Comparison of ENCODE assay signal across 8 mouse cellular contexts in the genomic region with DNA sequence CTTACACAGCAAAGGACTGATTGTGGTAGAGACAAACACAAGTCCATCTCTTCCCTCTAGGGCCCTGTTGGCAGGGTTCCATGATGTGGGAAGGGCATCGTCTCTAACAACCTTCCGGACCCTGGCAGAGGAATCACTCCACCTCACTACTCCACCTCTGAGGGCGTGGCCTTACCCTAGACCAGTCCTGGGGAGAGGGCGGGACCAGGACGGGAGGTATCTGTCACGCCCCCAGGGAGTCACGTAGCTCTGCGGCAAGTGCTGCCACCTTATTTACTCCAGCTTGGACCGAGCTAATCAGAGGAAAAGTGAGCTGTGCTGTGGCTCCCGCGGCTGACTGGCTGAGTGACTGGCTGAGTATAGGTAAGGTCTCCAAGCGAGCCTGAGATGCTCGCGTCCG. TPM values are rescaled to one million over a fixed set of nuclear protein-coding genes. Genes with fewer than 3 reads are reported as not detected.
DNase-seq lines count a peak whose midpoint lies in the region; ATAC-seq and TF ChIP-seq lines count a peak whose summit lies in the region.

A gene (plus strand): TSS at position 109 of the 400 bp plus-strand sequence.

- H3K27me3 ChIP-seq in embryonic facial prominence, embryonic 13.5 days: no peaks in the 10 kb centered on the region
- no peaks in the 10 kb centered on the region for H3K27me3 ChIP-seq in heart, embryonic 10.5 days (ENCODE audit: insufficient read depth, poor library complexity, severe bottlenecking)
- no peaks in the 10 kb centered on the region for H3K27me3 ChIP-seq in kidney, embryonic 15.5 days
- H3K27me3 ChIP-seq in liver, adult 2 months (ENCODE audit: control insufficient read depth, insufficient read depth, low read length): no peaks in the 10 kb centered on the region
- H3K27me3 ChIP-seq in myocyte (ENCODE audit: control insufficient read depth, insufficient read depth, insufficient read length): no peaks in the 10 kb centered on the region
- no peaks in the 10 kb centered on the region for H3K27me3 ChIP-seq in stomach, embryonic 14.5 days (ENCODE audit: control insufficient read depth, insufficient read depth, low read length)

- peak within 1 kb of the TSS; percentile 65 for H3K27ac ChIP-seq in embryonic facial prominence, embryonic 13.5 days
- peak within 1 kb of the TSS; percentile 71 for H3K27ac ChIP-seq in heart, embryonic 10.5 days
- peak within 1 kb of the TSS; percentile 69 for H3K27ac ChIP-seq in kidney, embryonic 15.5 days
- H3K27ac ChIP-seq in liver, adult 2 months (replicated peaks; ENCODE audit: insufficient read depth, low read depth, low read length): peak within 1 kb of the TSS; percentile 46; the same call in 1 of the 2 replicates
- H3K27ac ChIP-seq in stomach, embryonic 14.5 days (ENCODE audit: low read length): peak within 1 kb of the TSS; percentile 63; the same call in 1 of the 2 replicates

- peak within 1 kb of the TSS; percentile 23 for H3K4me3 ChIP-seq in embryonic facial prominence, embryonic 13.5 days
- H3K4me3 ChIP-seq in heart, embryonic 10.5 days: peak within 1 kb of the TSS; percentile 44
- peak within 1 kb of the TSS; percentile 22 for H3K4me3 ChIP-seq in kidney, embryonic 15.5 days (replicated peaks)
- peak within 1 kb of the TSS; percentile 51 for H3K4me3 ChIP-seq in liver, adult 2 months (ENCODE audit: insufficient read depth, low read depth, low read length)
- H3K4me3 ChIP-seq in myocyte: no peak within 1 kb of the TSS
- peak within 1 kb of the TSS; percentile 5; the same call in 1 of the 2 replicates for H3K4me3 ChIP-seq in stomach, embryonic 14.5 days (ENCODE audit: low read depth, low read length)

- H3K4me1 ChIP-seq in embryonic facial prominence, embryonic 13.5 days: peaks cover 18% of the 10 kb centered on the region
- peaks cover 23% of the 10 kb centered on the region for H3K4me1 ChIP-seq in heart, embryonic 10.5 days
- peaks cover 18% of the 10 kb centered on the region for H3K4me1 ChIP-seq in kidney, embryonic 15.5 days
- peaks cover 2% of the 10 kb centered on the region; the same call in 1 of the 2 replicates for H3K4me1 ChIP-seq in liver, adult 2 months (ENCODE audit: control insufficient read depth, insufficient read depth, low read length)
- H3K4me1 ChIP-seq in stomach, embryonic 14.5 days (ENCODE audit: control insufficient read depth, insufficient read depth, low read length): 0 out of 2 replicates have a peak, but pooled peaks cover 6% of the 10 kb centered on the region

- ATAC-seq in embryonic facial prominence, embryonic 13.5 days (ENCODE audit: insufficient number of reproducible peaks, insufficient read depth, low FRiP score, low TSS enrichment, low read depth): peak; percentile 87
- ATAC-seq in kidney, embryonic 15.5 days (replicated peaks; ENCODE audit: low FRiP score): peak; percentile 95
- ATAC-seq in stomach, embryonic 14.5 days (ENCODE audit: insufficient number of reproducible peaks, insufficient read depth, low FRiP score, low read depth): peak; percentile 97

- H3K9me3 ChIP-seq in embryonic facial prominence, embryonic 13.5 days: no peaks in the 10 kb centered on the region
- H3K9me3 ChIP-seq in heart, embryonic 10.5 days: no peaks in the 10 kb centered on the region
- no peaks in the 10 kb centered on the region for H3K9me3 ChIP-seq in kidney, embryonic 15.5 days (replicated peaks)
- H3K9me3 ChIP-seq in stomach, embryonic 14.5 days (ENCODE audit: control insufficient read depth, low read depth, low read length): no peaks in the 10 kb centered on the region

- WGBS in embryonic facial prominence, embryonic 13.5 days: 7% methylated on average over 15 of the region's 15 CpGs
- 4% methylated on average over 15 of the region's 15 CpGs for WGBS in heart, embryonic 10.5 days
- WGBS in kidney, embryonic 15.5 days: 4% methylated on average over 15 of the region's 15 CpGs
- WGBS in liver, adult 2 months: 5% methylated on average over 15 of the region's 15 CpGs
- WGBS in stomach, embryonic 14.5 days: 5% methylated on average over 15 of the region's 15 CpGs

- DNase-seq in 416B (ENCODE audit: low read depth): peak; percentile 98
- DNase-seq in adrenal gland, postnatal 25 days: peak; percentile 81
- DNase-seq in heart, embryonic 10.5 days (ENCODE audit: low spot score): peak; percentile 96
- peak; percentile 95 for DNase-seq in liver, adult 2 months (ENCODE audit: extremely low read depth, low read depth, low spot score)

- peak; percentile 75 for TF ChIP-seq POLR2A in liver, adult 2 months (IDR thresholded peaks at IDR 0.05; ENCODE audit: extremely low read depth, insufficient read depth, low read length)
- no peak for TF ChIP-seq POLR2A in myocyte (IDR thresholded peaks at IDR 0.05; ENCODE audit: insufficient read length, low read depth)

- peaks cover 36% of the 10 kb centered on the region for H3K36me3 ChIP-seq in embryonic facial prominence, embryonic 13.5 days
- H3K36me3 ChIP-seq in heart, embryonic 10.5 days: peaks cover 69% of the 10 kb centered on the region
- peaks cover 44% of the 10 kb centered on the region for H3K36me3 ChIP-seq in kidney, embryonic 15.5 days
- no peaks in the 10 kb centered on the region for H3K36me3 ChIP-seq in liver, adult 2 months (ENCODE audit: control insufficient read depth, insufficient read depth, low read length)
- peaks cover 22% of the 10 kb centered on the region for H3K36me3 ChIP-seq in myocyte (ENCODE audit: control insufficient read depth, insufficient read depth)
- peaks cover 32% of the 10 kb centered on the region for H3K36me3 ChIP-seq in stomach, embryonic 14.5 days (ENCODE audit: control insufficient read depth, insufficient read depth, low read length)

- H3ac ChIP-seq in myocyte (ENCODE audit: control insufficient read depth, insufficient read length): no peak within 1 kb of the TSS

- TF ChIP-seq CTCF in liver, adult 2 months (IDR thresholded peaks at IDR 0.05; ENCODE audit: low read depth, low read length): no peak; the same call in 1 of the 2 replicates

- H3K79me2 ChIP-seq in liver, adult 2 months (ENCODE audit: control insufficient read depth, insufficient read depth, low read length): no peaks in the 10 kb centered on the region
- H3K79me2 ChIP-seq in myocyte (ENCODE audit: control insufficient read depth, insufficient read depth): no peaks in the 10 kb centered on the region

- peak within 1 kb of the TSS; percentile 57; the same call in 1 of the 2 replicates for H3K9ac ChIP-seq in embryonic facial prominence, embryonic 13.5 days
- peak within 1 kb of the TSS; percentile 3; the same call in 1 of the 2 replicates for H3K9ac ChIP-seq in kidney, embryonic 15.5 days
- peak within 1 kb of the TSS; percentile 75 for H3K9ac ChIP-seq in liver, adult 2 months (ENCODE audit: low read depth, low read length)
- no peak within 1 kb of the TSS for H3K9ac ChIP-seq in stomach, embryonic 14.5 days (replicated peaks; ENCODE audit: low read depth, low read length)

- peak within 1 kb of the TSS; percentile 56 for H3K4me2 ChIP-seq in embryonic facial prominence, embryonic 13.5 days
- peak within 1 kb of the TSS; percentile 47 for H3K4me2 ChIP-seq in kidney, embryonic 15.5 days
- H3K4me2 ChIP-seq in myocyte (ENCODE audit: low read depth): no peak within 1 kb of the TSS
- H3K4me2 ChIP-seq in stomach, embryonic 14.5 days (replicated peaks; ENCODE audit: low read depth, low read length): peak within 1 kb of the TSS; percentile 22; the same call in 1 of the 2 replicates

TF ChIP-seq in myocyte, 11 proteins besides CTCF, POLR2A, EP300 and RAD21:
- TF ChIP-seq POLR2AphosphoS2 (IDR thresholded peaks at IDR 0.05; ENCODE audit: insufficient read length, low read depth) (peak; percentile 66), MYOD1 (IDR thresholded peaks at IDR 0.05; ENCODE audit: control insufficient read depth in 1 of 3, insufficient read length in 2 of 3, low read depth in 2 of 3) (no peak)

RNA-seq across cellular contexts. Expression of the gene that starts here (rescaled TPM):
- 20.9 and 23.2 TPM in 2 replicates for total RNA-seq in adrenal gland, postnatal 25 days (2021)
- 16.6 and 21.1 TPM in 2 replicates for polyA plus RNA-seq in embryonic facial prominence, embryonic 13.5 days (2015; fragmentation: Nextera tagmentation; extraction: Ambion mirVana)
- polyA plus RNA-seq in heart, embryonic 10.5 days (2016; fragmentation: Nextera tagmentation; extraction: Ambion mirVana): 11.2 and 17.2 TPM in 2 replicates
- 6.0 and 6.4 TPM in 2 replicates for polyA plus RNA-seq in kidney, embryonic 15.5 days (2015; fragmentation: Nextera tagmentation; extraction: Ambion mirVana)
- 15.8 and 16.9 TPM in 2 replicates for total RNA-seq in liver, adult 2 months (2014; rRNA removed)
- 8.8 and 19.1 TPM in 2 replicates for polyA plus RNA-seq in liver, adult 2 months (2012; rRNA removed)
- polyA plus RNA-seq in myocyte (2012; fragmentation: generic; extraction: Trizol): 1.7 TPM
- 18.8 and 21.2 TPM in 2 replicates for polyA plus RNA-seq in stomach, embryonic 14.5 days (2014; fragmentation: Nextera tagmentation; extraction: Ambion mirVana)
